Mouse (Mus musculus) neural tube, embryonic 10.5 days (tissue): ENCODE data around the gene Zfp131.
"Not testable (repeated sequence)": the region's sequence is repeated elsewhere in the genome, so short reads cannot be mapped to it uniquely, and the experiment has no call there.

Experiments used
- DNase-seq: peaks from one replicate; pipeline ENCODE4 v3.0.0-alpha.2; 2017; ENCODE audit warnings: low spot score; ENCODE audit errors: extremely low spot score

Zfp131 gene

DNA sequence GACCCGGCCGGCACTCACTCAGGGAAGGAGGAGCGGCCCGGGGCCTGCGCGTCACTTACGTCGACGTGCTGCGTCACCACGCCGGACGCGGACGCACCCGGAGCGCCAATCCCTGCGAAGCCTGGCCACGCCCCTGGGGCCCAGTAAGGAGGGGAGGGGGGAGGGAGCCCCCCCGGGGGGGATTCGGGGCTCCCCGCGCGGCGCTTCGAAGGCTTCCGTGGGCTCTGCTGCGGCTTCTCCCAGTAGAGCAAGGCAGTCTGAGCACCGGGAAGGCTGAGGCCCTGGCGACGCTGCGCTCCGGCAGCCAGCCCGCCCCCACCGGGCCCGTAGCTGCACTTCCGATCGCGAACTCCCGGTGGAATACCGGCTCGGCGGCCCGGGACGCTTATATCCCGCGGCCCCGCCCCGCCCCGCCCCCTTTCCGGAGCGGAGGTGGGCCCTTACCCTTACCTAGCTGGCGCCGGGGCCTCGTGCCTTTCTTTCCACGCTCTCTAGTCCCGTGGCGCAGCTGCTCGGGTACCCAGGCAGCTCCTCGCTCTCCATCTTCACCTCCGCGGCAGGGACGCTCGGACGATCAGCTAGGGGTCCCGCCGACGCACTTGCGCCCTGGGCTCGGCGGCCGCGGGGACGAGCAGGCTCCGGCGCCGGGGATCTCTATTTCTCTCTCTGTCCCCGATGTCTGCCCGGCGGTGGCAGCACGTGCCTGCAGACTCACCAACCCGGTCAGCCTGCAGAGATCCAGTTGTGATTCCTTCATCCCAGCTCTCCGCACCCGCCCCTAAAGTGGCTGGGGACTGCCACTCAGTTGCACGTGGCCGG lies at the start of gene Zfp131:
Zfp131 (minus strand) TSS at position 129 of the 819 bp plus-strand sequence.
- peak; percentile 96 for DNase-seq

DNA sequence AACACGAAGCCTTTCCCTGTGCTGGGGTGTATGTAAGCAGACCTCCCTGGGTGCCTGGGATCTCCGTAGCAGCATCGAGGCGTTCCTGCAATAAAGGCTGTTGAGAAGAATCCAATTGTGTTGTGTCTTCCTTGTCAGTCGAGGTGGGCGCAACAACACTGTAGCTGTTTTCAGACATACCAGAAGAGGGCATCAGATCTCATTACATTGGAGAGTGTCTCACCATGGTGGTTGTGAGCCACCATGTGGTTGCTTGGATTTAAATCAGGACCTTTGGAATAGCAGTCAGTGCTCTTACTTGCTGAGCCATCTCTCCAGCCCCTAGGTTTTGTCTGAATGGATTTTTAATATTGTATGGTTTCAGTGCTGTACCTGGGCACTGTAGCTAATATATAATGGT lies 49.3 kb upstream of the Zfp131 start:
- peak; percentile 11 for DNase-seq

DNA sequence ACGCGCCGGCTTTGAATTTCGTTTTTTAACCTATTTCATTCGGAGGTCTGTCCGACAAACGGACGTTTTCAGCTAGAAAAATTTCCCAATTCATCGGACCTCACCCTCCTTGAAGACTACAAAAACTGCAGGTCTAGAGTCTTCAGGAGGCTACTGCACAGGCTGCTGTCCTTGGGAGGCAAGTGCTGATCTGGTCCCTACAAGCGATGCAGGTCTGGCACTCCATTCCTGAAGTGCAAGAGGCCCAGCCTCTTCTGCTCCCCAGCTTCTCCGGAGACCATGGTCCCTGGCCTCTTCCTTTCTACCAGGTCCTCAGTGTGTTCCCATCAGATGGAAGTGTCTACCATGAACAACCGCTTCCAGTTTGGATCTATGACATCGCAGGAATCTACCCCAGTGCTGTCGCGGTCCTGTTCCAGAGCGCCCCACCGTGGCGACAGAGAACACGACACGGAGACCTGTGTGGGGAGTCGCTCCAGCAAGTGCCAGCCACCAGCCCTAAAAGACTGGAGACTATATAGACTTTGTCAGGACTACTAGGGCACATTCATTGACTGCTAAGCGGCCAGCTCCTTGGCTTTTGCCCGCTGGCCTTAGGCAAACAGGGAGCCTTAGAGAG lies 47.1 kb upstream of the Zfp131 start:
- DNase-seq, result peak; percentile 57

DNA sequence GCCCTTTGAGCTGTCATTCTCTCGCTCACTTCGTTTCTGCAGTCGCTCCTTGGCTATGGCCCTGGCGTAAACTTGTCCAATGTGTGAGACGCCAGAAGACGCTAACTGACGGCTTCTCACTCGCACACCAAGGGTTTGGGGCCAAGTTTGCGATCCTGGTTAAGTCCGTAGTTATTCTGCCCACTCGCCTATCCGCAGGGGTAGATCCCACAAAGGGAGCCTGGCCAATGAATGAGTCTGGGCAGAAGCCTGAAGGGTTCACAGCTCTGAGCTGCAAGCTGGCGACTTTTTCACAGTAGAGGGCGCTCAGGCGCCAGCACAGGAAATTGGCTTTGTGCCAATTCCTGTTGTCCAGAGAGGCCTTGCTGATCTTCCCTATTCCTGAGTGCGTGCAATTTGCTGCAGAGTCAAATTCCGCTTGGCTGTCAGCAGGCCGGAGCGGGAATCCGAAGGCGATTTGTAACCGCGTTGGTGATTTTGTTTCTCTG lies 45.7 kb upstream of the Zfp131 start:
- peak; percentile 42 for DNase-seq

DNA sequence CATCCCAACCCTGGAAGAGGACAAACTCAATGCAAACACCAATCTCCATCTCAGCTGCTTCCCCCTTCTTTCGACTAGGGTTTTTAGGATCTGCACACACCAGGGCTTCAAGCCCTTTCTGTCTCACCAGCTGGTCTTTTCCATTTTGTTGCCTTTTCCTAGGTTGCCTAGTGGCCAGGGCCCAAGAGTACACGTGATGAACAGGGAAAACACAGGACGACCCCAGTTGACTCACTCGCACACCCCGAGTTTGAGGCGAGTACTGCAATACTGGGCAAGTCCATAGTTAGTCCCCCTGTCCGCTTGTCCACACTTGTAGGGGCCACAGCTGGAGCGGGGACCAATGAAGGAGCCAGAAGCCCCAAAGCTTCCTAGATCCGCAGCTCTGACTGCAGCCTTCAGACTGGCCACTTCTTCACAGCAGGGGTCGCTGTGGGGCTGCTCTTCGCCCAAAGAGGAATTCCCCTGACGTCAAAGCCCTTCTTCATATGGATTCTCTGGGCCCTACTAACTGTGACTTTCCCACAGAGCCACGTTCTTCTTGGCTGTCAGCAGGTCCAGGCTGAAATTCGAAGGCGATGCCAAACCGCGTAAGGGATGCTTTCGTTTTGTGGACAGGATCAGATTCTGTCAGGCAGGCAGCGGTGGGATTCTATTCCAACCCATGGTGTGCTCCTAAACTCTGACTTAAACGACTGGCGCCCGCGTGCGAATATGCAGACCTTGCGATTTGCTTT lies 44.8 kb upstream of the Zfp131 start, which contains the start of gene D13Ertd608e:
D13Ertd608e (plus strand) TSS at position 687 of the 737 bp plus-strand sequence.
- DNase-seq, result peak; percentile 30

DNA sequence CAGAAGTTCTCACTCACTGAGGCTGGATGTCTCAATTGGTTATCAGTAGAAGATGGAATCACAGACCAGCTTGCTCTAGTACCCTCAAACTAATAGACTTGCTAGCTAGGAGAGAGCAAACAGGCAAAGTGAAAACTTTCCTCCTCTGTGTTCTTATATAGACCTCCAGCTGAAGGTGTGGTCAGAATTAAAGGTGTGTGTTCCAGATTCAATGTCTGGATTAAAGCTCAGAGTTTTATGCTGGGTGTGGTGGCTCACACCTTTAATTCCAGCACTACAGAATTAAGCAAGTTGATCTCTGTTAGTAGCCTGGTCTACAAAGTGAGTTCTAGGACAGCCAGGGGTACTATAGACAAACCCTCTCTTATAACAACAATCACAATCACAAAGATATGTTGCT lies 39.4 kb upstream of the Zfp131 start, which contains the start of gene AF067063:
AF067063 (minus strand) TSS at position 101 of the 400 bp plus-strand sequence.
- not testable (repeated sequence) for DNase-seq

DNA sequence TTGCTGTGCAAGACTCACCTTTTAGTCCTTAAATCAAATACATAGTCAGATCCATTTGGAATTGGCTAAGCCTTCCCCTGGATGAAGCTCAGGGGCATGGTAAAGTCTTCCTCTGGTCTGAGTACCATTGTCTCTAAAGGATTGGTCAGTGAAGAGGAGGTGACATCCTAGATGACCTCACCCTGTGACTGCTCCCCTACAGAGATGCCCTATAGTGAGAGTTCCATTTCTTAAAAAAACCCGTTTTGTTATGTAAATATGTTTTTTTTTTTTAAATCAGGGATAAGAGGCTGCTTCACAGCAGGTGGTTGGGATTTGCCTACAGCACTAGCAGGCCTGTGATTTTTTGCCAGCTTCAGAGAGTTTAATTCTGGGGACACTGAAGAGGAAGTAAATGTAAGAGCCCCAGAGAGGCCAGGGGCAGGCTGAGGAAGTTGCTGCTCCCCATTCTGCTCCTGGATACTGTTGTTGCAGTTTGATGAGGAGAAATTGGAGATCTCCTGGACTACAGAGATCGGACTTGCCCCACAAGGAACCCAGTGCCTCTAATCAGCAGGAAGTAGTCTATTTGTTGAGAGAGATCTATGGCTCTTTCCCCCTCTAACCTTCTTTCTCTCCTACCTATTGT lies 27.0 kb upstream of the Zfp131 start:
- no peak for DNase-seq

DNA sequence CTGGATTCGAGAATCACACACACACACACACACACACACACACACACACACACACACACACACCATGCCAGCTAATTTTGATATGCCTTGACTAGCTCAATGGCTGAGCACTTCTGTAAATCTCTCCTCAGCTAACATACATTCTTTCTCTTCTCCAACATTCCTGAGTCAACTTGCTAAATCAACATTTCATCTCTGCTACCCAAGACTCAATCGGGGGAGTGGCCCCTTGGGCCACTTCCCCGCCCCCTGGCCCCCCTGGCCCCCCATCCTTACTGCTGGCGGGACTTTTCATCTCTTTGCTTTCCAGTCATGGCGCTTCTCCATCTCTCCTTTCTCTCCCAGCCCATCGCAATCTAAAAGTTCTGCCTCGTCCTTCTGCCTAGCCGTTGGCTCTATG lies 26.1 kb upstream of the Zfp131 start:
- DNase-seq, result no peak

DNA sequence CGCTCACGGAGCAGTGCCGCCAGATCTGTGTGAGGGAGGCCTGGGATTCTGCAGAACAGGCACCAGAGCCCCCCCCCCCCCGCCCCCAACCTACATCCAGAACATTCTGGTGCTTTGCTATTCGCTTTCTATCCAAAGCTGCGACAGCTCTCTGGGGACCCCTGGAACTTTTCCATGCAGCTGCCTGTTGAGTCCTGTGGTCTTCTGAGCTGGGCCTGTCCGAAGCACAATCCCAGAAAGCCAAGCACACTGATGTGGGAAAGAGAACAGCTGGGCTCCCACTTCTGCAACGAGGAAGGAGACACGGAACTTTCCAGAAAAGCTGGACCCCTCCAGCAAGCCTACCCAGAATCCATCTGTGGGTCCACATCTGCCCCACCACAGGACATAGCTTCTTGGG lies 19.3 kb upstream of the Zfp131 start:
- DNase-seq, result no peak

DNA sequence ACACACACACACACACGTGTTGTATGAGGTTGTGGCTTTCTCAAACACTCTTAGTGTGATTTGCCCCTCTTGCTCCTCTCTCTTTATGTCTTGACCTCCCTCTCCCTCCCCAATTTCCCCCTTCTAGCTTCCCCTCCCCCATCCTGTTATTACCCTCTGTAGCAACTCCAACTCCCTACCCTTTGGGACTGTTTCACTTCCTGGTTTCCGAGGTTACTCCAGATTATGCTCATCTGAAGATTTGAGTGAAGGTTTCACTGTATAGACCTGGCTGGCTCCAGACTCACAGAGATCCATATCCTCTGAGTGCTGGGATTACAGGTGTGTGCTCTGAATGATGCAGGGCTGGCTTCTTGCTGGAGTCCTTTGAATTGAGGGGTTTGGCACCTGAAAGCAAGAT lies 18.2 kb upstream of the Zfp131 start:
- DNase-seq, result no peak

DNA sequence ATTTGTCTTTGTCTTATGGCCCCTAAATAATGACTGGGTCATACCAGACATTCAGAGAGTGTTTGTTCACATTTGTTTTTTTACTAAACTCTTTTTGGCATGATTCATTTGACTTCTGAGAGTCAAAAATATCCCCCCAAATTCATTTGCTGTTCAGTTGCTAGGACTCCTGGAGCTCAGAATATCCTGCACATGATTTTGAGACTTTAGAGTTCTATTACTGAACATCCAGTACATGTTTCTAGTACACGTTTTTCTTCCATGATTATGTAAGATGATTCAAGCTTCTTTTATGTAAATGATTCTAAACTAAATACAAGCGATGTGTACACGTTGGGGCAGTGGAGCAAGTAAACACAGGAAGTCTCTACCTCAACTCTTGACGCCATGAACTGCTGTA lies 7.0 kb upstream of the Zfp131 start:
- no peak for DNase-seq

DNA sequence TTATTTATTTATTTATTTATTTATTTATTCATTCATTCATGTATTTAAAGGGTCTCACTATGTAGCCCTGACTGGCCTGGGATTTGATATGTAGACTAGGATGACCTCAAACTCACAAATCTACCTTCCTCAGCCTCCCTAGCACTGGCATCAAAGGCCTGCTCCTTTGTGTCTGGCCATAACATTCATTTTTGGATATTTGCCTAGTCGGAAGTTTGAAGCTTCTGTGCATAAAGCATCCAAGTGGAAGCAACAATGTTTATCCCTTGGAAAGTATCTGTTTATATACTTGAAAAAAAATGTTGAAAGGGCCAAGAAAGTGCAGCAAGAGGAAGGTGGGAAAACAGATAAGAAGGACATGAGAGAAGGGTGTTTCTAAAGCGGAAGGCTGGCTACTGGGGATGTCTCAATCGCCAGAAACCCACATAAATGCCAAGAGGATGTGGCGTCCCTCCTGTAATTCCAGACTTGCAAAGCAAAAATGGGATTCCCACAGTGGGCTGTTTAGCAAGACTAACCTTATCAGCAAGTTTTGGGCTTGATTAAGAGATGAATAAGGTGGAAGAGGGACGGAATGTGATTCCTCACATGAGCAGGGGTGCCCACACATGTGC lies 2.2 kb upstream of the Zfp131 start:
- DNase-seq, result no peak

DNA sequence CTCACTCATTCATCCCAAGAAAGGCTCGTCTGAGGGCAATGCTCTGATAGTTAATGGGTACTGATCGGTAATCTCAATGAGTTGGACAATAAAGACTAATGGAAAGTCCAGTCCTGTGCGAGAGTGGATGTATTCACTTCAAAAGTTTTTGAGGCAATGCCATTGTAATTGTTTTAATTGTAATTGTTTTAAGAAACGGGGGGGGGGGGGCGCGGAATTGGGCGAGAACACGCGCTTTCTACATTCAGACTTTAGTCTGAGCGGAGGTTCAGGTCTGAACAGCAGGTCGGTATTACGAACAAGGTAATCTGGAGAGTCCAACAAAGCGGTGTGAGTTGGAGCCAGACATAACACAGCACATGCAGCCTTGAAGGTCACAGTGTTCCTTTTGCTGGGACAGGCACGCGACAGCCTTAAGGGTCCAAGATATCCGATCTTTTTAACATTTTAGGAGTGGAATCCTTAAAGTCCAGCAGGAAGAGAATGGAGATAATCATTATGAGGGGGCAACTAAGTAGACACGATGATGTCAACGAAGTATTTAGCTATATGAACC lies 969 bp upstream of the Zfp131 start:
- peak; percentile 32 for DNase-seq

DNA sequence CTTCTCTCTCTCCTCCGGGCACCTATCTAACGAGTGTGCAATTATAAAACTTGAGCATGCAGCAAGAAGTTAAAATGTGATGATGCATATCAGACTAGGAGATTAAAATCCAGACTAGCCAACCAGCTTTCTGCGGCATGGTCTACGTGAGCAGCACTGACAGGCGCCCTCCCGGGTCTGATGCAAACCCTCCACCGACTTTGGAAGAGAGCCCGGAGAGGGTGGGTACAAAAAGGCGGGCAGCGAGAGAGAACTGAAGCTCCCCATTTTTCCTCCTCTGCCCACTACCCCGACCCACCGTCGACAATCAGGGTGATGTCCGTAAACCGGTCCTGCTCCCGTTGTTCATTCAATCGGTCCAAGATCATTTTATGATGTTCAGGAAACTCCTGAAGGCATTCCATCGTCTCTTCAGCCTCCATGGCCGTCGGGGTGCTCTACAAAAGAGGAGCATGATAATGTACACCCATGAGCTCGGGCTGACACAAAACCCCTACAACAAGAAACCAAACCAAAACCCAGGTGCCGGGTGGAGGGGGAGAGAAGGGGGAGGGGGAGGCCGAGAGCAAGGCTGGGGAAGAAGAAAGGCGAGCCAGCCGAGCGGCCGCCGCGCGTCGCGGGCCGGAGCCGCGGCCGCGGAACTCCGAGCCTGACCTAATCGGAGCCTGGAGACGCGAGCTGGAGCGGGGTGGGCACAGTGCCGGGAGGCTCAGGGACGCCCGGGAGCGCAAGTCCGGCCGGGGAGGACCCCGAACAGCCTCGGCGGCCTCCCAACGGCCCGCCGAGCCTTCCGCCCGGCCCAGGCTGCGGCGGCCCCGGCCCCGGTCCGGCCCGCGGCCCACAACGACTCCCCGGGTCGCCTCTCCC lies 605 bp downstream of the Zfp131 start:
- no peak for DNase-seq

DNA sequence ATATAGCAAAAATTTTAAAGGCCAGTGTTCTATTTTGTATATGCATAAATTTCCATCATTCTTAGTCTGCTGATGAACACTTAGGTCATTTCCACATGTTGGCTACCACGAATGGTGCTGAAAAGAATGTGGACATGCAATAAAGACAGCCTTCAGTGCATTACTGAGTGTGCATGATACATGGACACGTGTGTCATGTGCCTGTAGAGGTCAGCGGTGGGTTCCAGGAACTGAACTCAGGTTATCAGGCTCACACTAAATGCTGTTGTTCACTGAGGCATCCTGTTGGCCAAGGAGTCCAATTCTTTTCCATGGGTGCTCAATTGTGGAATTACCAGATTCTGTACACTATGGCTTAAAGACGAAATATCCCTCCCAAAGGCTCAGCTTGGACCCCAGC lies 7.1 kb downstream of the Zfp131 start:
- DNase-seq, result no peak

DNA sequence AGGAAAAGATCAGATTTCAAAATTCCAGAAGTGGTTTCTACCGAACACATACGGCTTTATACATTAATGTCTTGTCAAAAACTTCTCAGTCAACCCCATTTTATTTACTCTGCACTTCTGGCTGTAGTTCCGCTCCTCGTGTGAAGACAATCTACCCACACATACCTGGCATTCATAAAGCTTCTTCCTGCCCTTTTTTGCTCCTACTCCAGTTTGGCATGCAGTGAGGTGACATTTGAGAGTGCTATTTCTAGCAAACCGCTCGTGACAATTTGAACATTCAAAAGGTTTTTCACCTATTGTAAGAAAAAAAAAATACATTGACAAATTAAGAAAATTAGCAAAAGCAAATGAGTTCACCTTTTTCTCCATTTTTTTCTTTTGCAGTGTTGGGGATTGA lies 22.1 kb downstream of the Zfp131 start:
- DNase-seq, result no peak

DNA sequence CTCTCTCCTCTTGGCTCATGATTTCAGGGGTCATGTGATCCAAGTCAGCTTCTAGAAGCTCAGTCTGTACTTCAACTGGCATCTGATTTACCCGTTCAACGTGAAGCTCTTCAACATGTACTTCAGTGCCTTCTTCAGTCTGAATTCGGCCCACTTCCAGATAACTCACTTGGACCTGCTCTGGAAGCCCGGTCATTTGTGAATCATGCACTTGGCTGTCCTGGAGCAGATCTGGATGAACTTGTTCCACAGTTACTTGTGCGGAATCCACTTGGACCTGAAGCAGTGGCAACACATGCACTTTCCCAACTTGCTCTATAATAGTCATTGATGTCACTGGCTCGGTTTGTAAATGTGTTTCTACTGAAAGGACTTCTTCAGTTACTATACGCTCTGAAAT lies 24.2 kb downstream of the Zfp131 start:
- no peak for DNase-seq

DNA sequence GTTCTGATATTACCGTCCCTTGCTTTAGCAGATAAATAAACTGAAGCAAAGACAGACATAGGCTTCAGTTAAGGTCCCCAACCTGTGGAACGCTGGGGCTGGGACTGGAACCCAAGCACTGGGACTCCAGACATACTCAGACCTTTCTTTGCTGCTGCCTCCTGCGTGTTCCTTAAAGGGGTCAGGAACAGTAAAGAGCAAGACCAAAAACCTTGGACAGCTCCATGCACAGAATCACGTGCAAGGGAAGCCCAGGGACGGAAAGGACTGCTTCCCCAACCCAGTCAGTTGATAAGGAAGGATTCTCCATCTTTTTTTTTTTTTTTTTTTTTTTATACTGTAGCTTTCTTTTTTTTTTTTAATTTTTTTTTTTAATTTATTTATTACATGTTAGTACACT lies 33.9 kb downstream of the Zfp131 start:
- DNase-seq, result no peak

DNA sequence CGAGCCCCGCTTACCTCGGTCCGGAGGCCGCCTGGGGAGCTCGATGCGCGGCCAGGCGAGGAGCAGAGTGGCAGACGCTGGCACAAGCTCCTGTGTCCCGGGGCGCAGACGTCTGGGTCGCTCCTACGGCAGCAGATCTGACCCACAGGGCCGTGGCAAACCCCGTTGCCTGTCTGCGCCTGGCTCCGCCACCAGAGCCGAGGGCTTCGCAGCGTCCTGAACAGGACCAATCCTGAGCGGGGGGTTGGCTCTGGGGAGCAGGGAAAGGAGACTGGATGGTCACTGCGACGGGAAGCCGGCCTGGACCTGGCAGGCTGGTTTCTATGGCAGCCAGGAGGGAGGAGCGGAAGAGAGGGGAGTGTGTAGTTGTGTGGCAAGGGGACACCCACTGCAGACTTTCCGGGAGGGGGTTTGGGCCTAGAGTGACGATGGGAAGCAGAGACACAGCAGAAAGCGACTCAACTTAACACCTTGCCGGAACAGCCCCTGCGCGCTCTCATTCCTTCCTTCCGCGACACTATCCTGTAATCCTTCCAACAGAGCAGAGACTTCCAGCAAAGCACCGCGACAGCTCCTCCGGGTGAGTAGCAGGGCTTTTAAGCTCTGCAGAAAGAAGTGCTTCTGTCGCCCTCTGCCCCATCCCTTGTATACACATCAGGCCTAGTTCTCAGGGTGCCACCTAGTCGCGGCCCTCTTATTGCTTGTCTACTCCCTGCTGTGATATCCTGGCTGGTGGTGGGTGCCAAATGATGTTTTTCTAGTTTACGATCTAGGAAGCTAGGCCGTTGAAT lies 34.8 kb downstream of the Zfp131 start, which contains the start of gene Nim1k:
Nim1k (minus strand) TSS at position 202 of the 791 bp plus-strand sequence.
- DNase-seq, result peak; percentile 77
